Mouse (Mus musculus) C2C12 (cell line): Measurements from ENCODE around the gene Proser3.

ENCODE experiments used
- CEBPB ChIP-seq: IDR thresholded peaks from one replicate; pipeline ENCODE4 v1.6.1; 2011; ENCODE audit warnings: low read depth, mild to moderate bottlenecking, control low read depth, moderate library complexity
- CTCF ChIP-seq: IDR thresholded peaks from one replicate; pipeline ENCODE4 v1.5.1; 2011; ENCODE audit not compliant: control insufficient read depth, insufficient read depth, insufficient read length
- MYOD1 ChIP-seq: IDR thresholded peaks from one replicate; pipeline ENCODE4 v1.6.1; 2011; ENCODE audit warnings: low read depth; ENCODE audit not compliant: control insufficient read depth, insufficient read length
- MYOG ChIP-seq: IDR thresholded peaks from one replicate; pipeline ENCODE4 v1.6.1; 2011; ENCODE audit not compliant: control insufficient read depth, insufficient read length; ENCODE audit errors: extremely low read depth
- USF1 ChIP-seq: IDR thresholded peaks from one replicate; pipeline ENCODE4 v1.6.1; 2011; ENCODE audit warnings: low read depth, mild to moderate bottlenecking, control low read depth, moderate library complexity

DNA sequence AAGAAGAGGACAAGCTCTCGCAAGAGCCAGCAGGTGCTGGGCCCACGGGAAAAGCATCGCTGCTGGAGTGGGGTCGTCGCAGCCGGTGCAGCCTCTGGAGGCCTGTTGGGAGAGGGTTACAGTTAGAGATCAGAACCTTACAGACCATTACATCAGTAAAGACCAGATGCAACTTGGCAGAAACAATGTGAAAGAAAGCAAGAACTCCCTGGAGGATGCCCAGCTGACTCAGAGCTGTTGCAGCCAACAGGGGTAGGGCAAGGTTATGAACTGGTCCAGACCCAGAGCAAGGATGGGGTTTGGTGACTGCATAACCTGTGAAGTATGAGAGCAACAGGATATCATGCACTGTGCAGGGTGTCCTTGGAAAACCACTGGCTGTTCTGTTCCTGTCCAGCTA, 27.6 kb downstream of the Proser3 start:
- TF ChIP-seq USF1 (no peak), CEBPB (no peak), CTCF (no peak), MYOD1 (no peak), MYOG (no peak)
